ENCODE assay signal across 20 mouse cellular contexts in the genomic region with DNA sequence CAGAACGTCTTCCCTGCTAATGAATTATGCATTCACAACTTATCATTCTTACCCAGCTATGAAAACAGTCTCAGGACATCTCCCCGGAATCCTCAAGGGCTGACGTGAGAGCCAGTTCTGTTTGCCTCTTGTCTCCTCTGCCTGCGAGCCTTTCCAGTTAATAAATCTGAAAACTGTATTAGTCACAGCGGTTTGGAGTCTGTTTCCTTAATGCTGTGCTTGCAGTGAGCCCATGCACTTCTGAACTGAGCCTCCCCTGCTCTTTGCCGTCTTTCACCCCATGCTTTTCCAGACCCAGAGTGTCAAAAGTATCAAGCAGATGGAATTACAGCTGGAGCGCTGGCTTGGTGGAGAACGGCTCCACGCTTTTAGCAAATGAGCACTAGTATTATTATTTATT. TPM values are rescaled to one million over a fixed set of nuclear protein-coding genes. Genes with fewer than 3 reads are reported as not detected.
DNase-seq lines count a peak whose midpoint lies in the region; ATAC-seq lines count a peak whose summit lies in the region.
"Had no signal": no experiment of that assay in that cellular context is flagged by ENCODE, and none has a peak within 500 bp of the region (broad histone marks: within the 10 kb centered on the region; RNA-seq: fewer than 3 reads in every experiment).

No protein-coding gene starts in this region.

- no peak for ATAC-seq in forebrain, embryonic 14.5 days
- ATAC-seq in forebrain, embryonic 16.5 days, result no peak
- ATAC-seq in limb, embryonic 11.5 days (ENCODE audit: insufficient number of reproducible peaks, low FRiP score, low TSS enrichment, low read depth), result 0 out of 2 replicates have a peak, but pooled peaks have one; percentile 60
- no peak for ATAC-seq in hindbrain, embryonic 14.5 days (ENCODE audit: low FRiP score)
- peak; percentile 73 for ATAC-seq in midbrain, embryonic 16.5 days
- no peak for ATAC-seq in megakaryocyte-erythroid progenitor cell, adult 5-6 weeks (replicated peaks; ENCODE audit: low FRiP score, low TSS enrichment, poor library complexity, severe bottlenecking)

- WGBS in forebrain, embryonic 14.5 days, result 58% methylated on average over 9 of the region's 9 CpGs
- 46% methylated on average over 9 of the region's 9 CpGs for WGBS in forebrain, embryonic 16.5 days
- WGBS in limb, embryonic 11.5 days, result 66% methylated on average over 9 of the region's 9 CpGs
- WGBS in limb, embryonic 10.5 days, result 74% methylated on average over 9 of the region's 9 CpGs
- WGBS in hindbrain, embryonic 14.5 days, result 35% methylated on average over 9 of the region's 9 CpGs
- WGBS in midbrain, embryonic 16.5 days, result 31% methylated on average over 9 of the region's 9 CpGs

- H3K27ac ChIP-seq in forebrain, embryonic 14.5 days (ENCODE audit: low read depth, low read length), result 0 out of 2 replicates have a peak overlapping the region, but pooled peaks have one; percentile 9
- no peak overlapping the region for H3K27ac ChIP-seq in forebrain, embryonic 16.5 days (ENCODE audit: low read length)
- no peak overlapping the region for H3K27ac ChIP-seq in limb, embryonic 11.5 days (replicated peaks; ENCODE audit: low read depth, low read length)
- H3K27ac ChIP-seq in limb, embryonic 10.5 days, result no peak overlapping the region
- no peak overlapping the region for H3K27ac ChIP-seq in hindbrain, embryonic 14.5 days
- no peak overlapping the region for H3K27ac ChIP-seq in midbrain, embryonic 16.5 days (ENCODE audit: low read length)
- H3K27ac ChIP-seq: heart, embryonic 13.5 days; layer of hippocampus, adult 2 months had no signal

- no peak overlapping the region for H3K4me3 ChIP-seq in forebrain, embryonic 14.5 days (ENCODE audit: low read depth, low read length)
- H3K4me3 ChIP-seq in forebrain, embryonic 16.5 days (replicated peaks; ENCODE audit: low read length), result no peak overlapping the region
- no peak overlapping the region for H3K4me3 ChIP-seq in limb, embryonic 11.5 days (ENCODE audit: low read depth, low read length)
- H3K4me3 ChIP-seq in limb, embryonic 10.5 days, result no peak overlapping the region
- no peak overlapping the region for H3K4me3 ChIP-seq in hindbrain, embryonic 14.5 days (replicated peaks; ENCODE audit: low read length)
- H3K4me3 ChIP-seq in midbrain, embryonic 16.5 days (ENCODE audit: low read depth, low read length), result no peak overlapping the region
- H3K4me3 ChIP-seq: heart, embryonic 13.5 days; layer of hippocampus, adult 2 months had no signal

- H3K36me3 ChIP-seq in forebrain, embryonic 14.5 days (ENCODE audit: control insufficient read depth, insufficient read depth, low read length), result no peaks in the 10 kb centered on the region
- H3K36me3 ChIP-seq in forebrain, embryonic 16.5 days (ENCODE audit: control insufficient read depth, insufficient read depth), result no peaks in the 10 kb centered on the region
- H3K36me3 ChIP-seq in limb, embryonic 11.5 days (ENCODE audit: control insufficient read depth, insufficient read depth, low read length), result no peaks in the 10 kb centered on the region
- no peaks in the 10 kb centered on the region for H3K36me3 ChIP-seq in limb, embryonic 10.5 days
- no peaks in the 10 kb centered on the region for H3K36me3 ChIP-seq in hindbrain, embryonic 14.5 days (replicated peaks; ENCODE audit: control insufficient read depth, insufficient read depth)
- H3K36me3 ChIP-seq in midbrain, embryonic 16.5 days (ENCODE audit: control insufficient read depth, insufficient read depth, low read length), result no peaks in the 10 kb centered on the region
- H3K36me3 ChIP-seq: heart, embryonic 13.5 days had no signal

- H3K9ac ChIP-seq in forebrain, embryonic 14.5 days (ENCODE audit: low read length), result no peak overlapping the region
- no peak overlapping the region for H3K9ac ChIP-seq in forebrain, embryonic 16.5 days (replicated peaks; ENCODE audit: low read depth, low read length)
- H3K9ac ChIP-seq in limb, embryonic 11.5 days (ENCODE audit: low read length), result no peak overlapping the region
- no peak overlapping the region for H3K9ac ChIP-seq in hindbrain, embryonic 14.5 days
- no peak overlapping the region for H3K9ac ChIP-seq in midbrain, embryonic 16.5 days (ENCODE audit: low read depth, low read length)
- H3K9ac ChIP-seq: heart, embryonic 13.5 days had no signal

- no peaks in the 10 kb centered on the region for H3K9me3 ChIP-seq in forebrain, embryonic 14.5 days (replicated peaks; ENCODE audit: control insufficient read depth, low read length)
- no peaks in the 10 kb centered on the region for H3K9me3 ChIP-seq in forebrain, embryonic 16.5 days (ENCODE audit: control insufficient read depth, low read length)
- no peaks in the 10 kb centered on the region for H3K9me3 ChIP-seq in limb, embryonic 11.5 days (ENCODE audit: control insufficient read depth, low read length)
- no peaks in the 10 kb centered on the region for H3K9me3 ChIP-seq in limb, embryonic 10.5 days (replicated peaks)
- H3K9me3 ChIP-seq in hindbrain, embryonic 14.5 days (ENCODE audit: control insufficient read depth, low read length), result no peaks in the 10 kb centered on the region
- H3K9me3 ChIP-seq in midbrain, embryonic 16.5 days (replicated peaks; ENCODE audit: control insufficient read depth, low read length, poor library complexity, severe bottlenecking), result no peaks in the 10 kb centered on the region
- H3K9me3 ChIP-seq: heart, embryonic 13.5 days had no signal

- no peaks in the 10 kb centered on the region for H3K4me1 ChIP-seq in forebrain, embryonic 14.5 days (ENCODE audit: control insufficient read depth, insufficient read depth, low read length)
- H3K4me1 ChIP-seq in forebrain, embryonic 16.5 days (replicated peaks; ENCODE audit: control insufficient read depth, insufficient read depth, low read length), result 0 out of 2 replicates have a peak, but pooled peaks cover 2% of the 10 kb centered on the region
- no peaks in the 10 kb centered on the region for H3K4me1 ChIP-seq in limb, embryonic 11.5 days (ENCODE audit: control insufficient read depth, insufficient read depth, low read length)
- no peaks in the 10 kb centered on the region for H3K4me1 ChIP-seq in limb, embryonic 10.5 days
- H3K4me1 ChIP-seq in hindbrain, embryonic 14.5 days (replicated peaks; ENCODE audit: control insufficient read depth, insufficient read depth, low read length), result no peaks in the 10 kb centered on the region; the same call in 1 of the 2 replicates
- H3K4me1 ChIP-seq in midbrain, embryonic 16.5 days (ENCODE audit: control insufficient read depth, insufficient read depth, low read length), result 0 out of 2 replicates have a peak, but pooled peaks cover 2% of the 10 kb centered on the region
- H3K4me1 ChIP-seq: heart, embryonic 13.5 days had no signal

- no peak overlapping the region for H3K4me2 ChIP-seq in forebrain, embryonic 14.5 days (ENCODE audit: low read length)
- no peak overlapping the region; the same call in 1 of the 2 replicates for H3K4me2 ChIP-seq in forebrain, embryonic 16.5 days (ENCODE audit: low read length)
- H3K4me2 ChIP-seq in limb, embryonic 11.5 days (ENCODE audit: low read depth, severe bottlenecking), result no peak overlapping the region
- peak overlapping the region; percentile 10; the same call in 1 of the 2 replicates for H3K4me2 ChIP-seq in hindbrain, embryonic 14.5 days (replicated peaks)
- H3K4me2 ChIP-seq in midbrain, embryonic 16.5 days (ENCODE audit: low read length), result no peak overlapping the region
- H3K4me2 ChIP-seq: heart, embryonic 13.5 days had no signal

- DNase-seq in forebrain, embryonic 14.5 days (ENCODE audit: low spot score), result peak; percentile 29
- DNase-seq in limb, embryonic 11.5 days (ENCODE audit: low spot score), result peak; percentile 25
- no peak for DNase-seq in limb, embryonic 10.5 days (ENCODE audit: low spot score)
- DNase-seq in hindbrain, embryonic 14.5 days (ENCODE audit: low spot score), result peak; percentile 30
- DNase-seq in frontal cortex, postnatal 14 days (ENCODE audit: low spot score in 2 of 2), result no peak
- DNase-seq: adrenal gland, adult 2 months; B cell, adult 2 months; cerebellum, adult 18-20 months; heart, postnatal 4 days; kidney, adult 11 months; right cerebral cortex, postnatal 4 days had no signal

- H3K27me3 ChIP-seq in forebrain, embryonic 14.5 days (replicated peaks; ENCODE audit: control insufficient read depth, insufficient read depth, low read length), result no peaks in the 10 kb centered on the region
- no peaks in the 10 kb centered on the region for H3K27me3 ChIP-seq in forebrain, embryonic 16.5 days (replicated peaks; ENCODE audit: control insufficient read depth, insufficient read depth, low read length)
- no peaks in the 10 kb centered on the region for H3K27me3 ChIP-seq in limb, embryonic 11.5 days (ENCODE audit: control insufficient read depth, insufficient read depth, low read length)
- H3K27me3 ChIP-seq in limb, embryonic 10.5 days (ENCODE audit: low read depth, poor library complexity, severe bottlenecking), result 0 out of 2 replicates have a peak, but pooled peaks cover 4% of the 10 kb centered on the region
- H3K27me3 ChIP-seq in hindbrain, embryonic 14.5 days (ENCODE audit: control insufficient read depth, insufficient read depth, low read length), result no peaks in the 10 kb centered on the region
- no peaks in the 10 kb centered on the region for H3K27me3 ChIP-seq in midbrain, embryonic 16.5 days (ENCODE audit: control insufficient read depth, insufficient read depth, low read depth, low read length)
- H3K27me3 ChIP-seq: heart, embryonic 13.5 days had no signal

RNA-seq across cellular contexts. Expression of a gene that starts 22.6 kb away (rescaled TPM):
- 1.5 and 1.7 TPM in 2 replicates for polyA plus RNA-seq in forebrain, embryonic 14.5 days (2014; fragmentation: Nextera tagmentation; extraction: Ambion mirVana)
- polyA plus RNA-seq in forebrain, embryonic 16.5 days (2015; fragmentation: Nextera tagmentation; extraction: Ambion mirVana), result 0.83 and 0.92 TPM in 2 replicates
- polyA plus RNA-seq in limb, embryonic 11.5 days (2014; fragmentation: Nextera tagmentation; extraction: Ambion mirVana), result 0.35 and 0.68 TPM in 2 replicates
- 0.16 TPM in 1 of 2 replicates, not detected in the other for polyA plus RNA-seq in limb, embryonic 10.5 days (2016; fragmentation: Nextera tagmentation; extraction: Ambion mirVana)
- polyA plus RNA-seq in hindbrain, embryonic 14.5 days (2014; fragmentation: Nextera tagmentation; extraction: Ambion mirVana), result 1.6 and 1.8 TPM in 2 replicates
- 2.6 and 2.9 TPM in 2 replicates for polyA plus RNA-seq in midbrain, embryonic 16.5 days (2015; fragmentation: Nextera tagmentation; extraction: Ambion mirVana)
- not detected in 2 replicates for total RNA-seq in megakaryocyte-erythroid progenitor cell, adult 5-6 weeks (2014; fragmentation: Nextera tagmentation)
- not detected in 2 replicates for total RNA-seq in megakaryocyte-erythroid progenitor cell, adult 5-6 weeks (2017)
- total RNA-seq: adrenal gland, adult 2 months; common myeloid progenitor, adult 5-6 weeks; heart, postnatal 4 days; liver, adult 2 months; megakaryocyte progenitor cell, adult 5-6 weeks had no signal
- polyA plus RNA-seq: adrenal gland, adult 2 months; liver, adult 2 months; neural tube, embryonic 11.5 days had no signal

RNA-seq across cellular contexts. Expression of a gene that starts 52.5 kb away (rescaled TPM):
- 0.29 and 0.78 TPM in 2 replicates for polyA plus RNA-seq in forebrain, embryonic 14.5 days (2014; fragmentation: Nextera tagmentation; extraction: Ambion mirVana)
- 0.50 and 0.85 TPM in 2 replicates for polyA plus RNA-seq in forebrain, embryonic 16.5 days (2015; fragmentation: Nextera tagmentation; extraction: Ambion mirVana)
- 1.1 and 1.2 TPM in 2 replicates for polyA plus RNA-seq in limb, embryonic 11.5 days (2014; fragmentation: Nextera tagmentation; extraction: Ambion mirVana)
- 1.4 and 1.8 TPM in 2 replicates for polyA plus RNA-seq in limb, embryonic 10.5 days (2016; fragmentation: Nextera tagmentation; extraction: Ambion mirVana)
- 0.37 and 0.44 TPM in 2 replicates for polyA plus RNA-seq in hindbrain, embryonic 14.5 days (2014; fragmentation: Nextera tagmentation; extraction: Ambion mirVana)
- 0.85 and 1.4 TPM in 2 replicates for polyA plus RNA-seq in midbrain, embryonic 16.5 days (2015; fragmentation: Nextera tagmentation; extraction: Ambion mirVana)
- not detected in 2 replicates for total RNA-seq in megakaryocyte-erythroid progenitor cell, adult 5-6 weeks (2014; fragmentation: Nextera tagmentation)
- total RNA-seq in megakaryocyte-erythroid progenitor cell, adult 5-6 weeks (2017), result not detected in 2 replicates
- total RNA-seq: common myeloid progenitor, adult 5-6 weeks; liver, adult 2 months; megakaryocyte progenitor cell, adult 5-6 weeks had no signal
- polyA plus RNA-seq: adrenal gland, adult 2 months; liver, adult 2 months had no signal

Comparison
In these comparisons a context has a peak if more than half of its experiments do, and no peak if none do; other contexts are left out.
1. DNase-seq: peak in forebrain, embryonic 14.5 days (single experiment), limb, embryonic 11.5 days (single experiment) and hindbrain, embryonic 14.5 days (single experiment); none in limb, embryonic 10.5 days (single experiment) and frontal cortex, postnatal 14 days (0 of 2).
2. ATAC-seq: peak in limb, embryonic 11.5 days (single experiment) and midbrain, embryonic 16.5 days (single experiment); none in forebrain, embryonic 14.5 days (single experiment), forebrain, embryonic 16.5 days (single experiment), hindbrain, embryonic 14.5 days (single experiment) and megakaryocyte-erythroid progenitor cell, adult 5-6 weeks (single experiment).